Mouse (Mus musculus): ENCODE results near the gene Kif18a. TPM values are rescaled to one million over a fixed set of nuclear protein-coding genes. Genes with fewer than 3 reads are reported as not detected.

Kif18a gene
- polyA plus RNA-seq (2014; fragmentation: Illumina TruSeq; extraction: RNeasy Lipid Tissue Mini Kit (QIAGEN cat#74804); ENCODE audit: low read depth, low replicate concordance), result 2.8 TPM

GRCm38 (mm10) chr2:109280600-109281340, at the start of gene Kif18a, which contains the start of gene Mettl15:
Gene Kif18a (plus strand): TSS chr2:109280738.
Gene Mettl15 (minus strand): TSS chr2:109280748.

Other genes starting within 250 kb of the Kif18a start
- 15.8 TPM for gene Mettl15, start within 50 bp of the Kif18a start, polyA plus RNA-seq (2014; fragmentation: Illumina TruSeq; extraction: RNeasy Lipid Tissue Mini Kit (QIAGEN cat#74804); ENCODE audit: low read depth, low replicate concordance)

Data from kidney, adult 10 weeks (tissue).